Mouse (Mus musculus): ENCODE measurements around the gene Ctrl.
A peak's percentile ranks its signal among the peaks of the same experiment; 100 is the strongest.

The Ctrl gene

GRCm38 (mm10) chr8:105937496-105938305 lies 4.0 kb upstream of the Ctrl start:
- DNase-seq (ENCODE audit: low read depth): peak; percentile 63

- DNase-seq (ENCODE audit: low read depth): peak; percentile 96
These were observed 3.3 kb upstream of the Ctrl start for GRCm38 (mm10) chr8:105936866-105937475.

- DNase-seq (ENCODE audit: low read depth): peak; percentile 35
These were observed 2.4 kb upstream of the Ctrl start for GRCm38 (mm10) chr8:105935863-105936603.

- peak; percentile 70 for DNase-seq (ENCODE audit: low read depth)
These were observed 1.4 kb upstream of the Ctrl start for GRCm38 (mm10) chr8:105935105-105935504.

GRCm38 (mm10) chr8:105932525-105932924 lies 1.1 kb downstream of the Ctrl start:
- no peak for DNase-seq (ENCODE audit: low read depth)

GRCm38 (mm10) chr8:105931271-105931670 lies 2.4 kb downstream of the Ctrl start:
- no peak for DNase-seq (ENCODE audit: low read depth)

GRCm38 (mm10) chr8:105930602-105931001 lies 3.1 kb downstream of the Ctrl start:
- DNase-seq (ENCODE audit: low read depth): peak; percentile 70

GRCm38 (mm10) chr8:105925123-105925522 lies 8.5 kb downstream of the Ctrl start:
- no peak for DNase-seq (ENCODE audit: low read depth)

GRCm38 (mm10) chr8:105919390-105919789 lies 14.3 kb downstream of the Ctrl start:
- peak; percentile 70 for DNase-seq (ENCODE audit: low read depth)

- peak; percentile 63 for DNase-seq (ENCODE audit: low read depth)
These were observed 32.6 kb downstream of the Ctrl start for GRCm38 (mm10) chr8:105900941-105901616.

- peak; percentile 94 for DNase-seq (ENCODE audit: low read depth)
These were observed 33.3 kb downstream of the Ctrl start, which contains the start of gene Pskh1 for GRCm38 (mm10) chr8:105900180-105900940. Pskh1 (plus strand) TSS chr8:105900441.

GRCm38 (mm10) chr8:105897801-105898480 lies 35.7 kb downstream of the Ctrl start:
- DNase-seq (ENCODE audit: low read depth): no peak

GRCm38 (mm10) chr8:105893339-105893738 lies 40.3 kb downstream of the Ctrl start, which contains the start of gene Nrn1l:
Nrn1l (plus strand) TSS chr8:105893567.
- peak; percentile 24 for DNase-seq (ENCODE audit: low read depth)

GRCm38 (mm10) chr8:105892432-105892831 lies 41.2 kb downstream of the Ctrl start:
- peak; percentile 40 for DNase-seq (ENCODE audit: low read depth)

GRCm38 (mm10) chr8:105890870-105891269 lies 42.8 kb downstream of the Ctrl start:
- DNase-seq (ENCODE audit: low read depth): no peak

GRCm38 (mm10) chr8:105889756-105890465 lies 43.8 kb downstream of the Ctrl start:
- DNase-seq (ENCODE audit: low read depth): no peak

All from 416B (cell line).